Mouse (Mus musculus) cerebral cortex, adult 2 months (tissue): Measurements from ENCODE around the gene Tollip.

ENCODE experiments used
- WGBS: fragments of 180-500 bp; shearing (Covaris S2); methylation state at CpG from one replicate; pipeline ENCODE4 v1.1.7; 2018; 5-methylcytosine and 5-hydroxymethylcytosine counted together

Gene Tollip

GRCm38 (mm10) chr7:141918407-141918806 is at the start of gene Tollip:
Gene Tollip, minus strand, starts transcription at chr7:141918507.
- 92% methylated on average over 2 of the region's 2 CpGs for WGBS

GRCm38 (mm10) chr7:141966281-141966680 is 48.0 kb upstream of the Tollip start:
- 82% methylated on average over 2 of the region's 2 CpGs for WGBS

- WGBS: 56% methylated on average over 3 of the region's 3 CpGs
These were observed 44.2 kb upstream of the Tollip start for GRCm38 (mm10) chr7:141962521-141962920.

GRCm38 (mm10) chr7:141961491-141961890 is 43.2 kb upstream of the Tollip start:
- 38% methylated on average over 3 of the region's 3 CpGs for WGBS

GRCm38 (mm10) chr7:141960926-141961325 is 42.6 kb upstream of the Tollip start:
- 58% methylated on average over 2 of the region's 2 CpGs for WGBS

- WGBS: 90% methylated on average over 1 of the region's 1 CpGs
These were observed 40.8 kb upstream of the Tollip start for GRCm38 (mm10) chr7:141959133-141959532.

- 83% methylated on average over 2 of the region's 2 CpGs for WGBS
These were observed 39.9 kb upstream of the Tollip start for GRCm38 (mm10) chr7:141958211-141958610.

GRCm38 (mm10) chr7:141957524-141958051 is 39.3 kb upstream of the Tollip start:
- 45% methylated on average over 4 of the region's 4 CpGs for WGBS

GRCm38 (mm10) chr7:141956174-141956566 is 37.9 kb upstream of the Tollip start:
- 31% methylated on average over 8 of the region's 8 CpGs for WGBS

GRCm38 (mm10) chr7:141955565-141956173 is 37.4 kb upstream of the Tollip start:
- 32% methylated on average over 5 of the region's 5 CpGs for WGBS

- WGBS: 42% methylated on average over 6 of the region's 6 CpGs
These were observed 35.3 kb upstream of the Tollip start for GRCm38 (mm10) chr7:141953616-141954015.

GRCm38 (mm10) chr7:141952920-141953319 is 34.6 kb upstream of the Tollip start:
- 30% methylated on average over 4 of the region's 4 CpGs for WGBS

GRCm38 (mm10) chr7:141951821-141952220 is 33.5 kb upstream of the Tollip start:
- WGBS: 78% methylated on average over 4 of the region's 4 CpGs

GRCm38 (mm10) chr7:141950104-141951013 is 32.1 kb upstream of the Tollip start:
- WGBS: 1% methylated on average over 78 of the region's 84 CpGs

GRCm38 (mm10) chr7:141949799-141950103 is 31.4 kb upstream of the Tollip start:
- WGBS: 1% methylated on average over 54 of the region's 54 CpGs

- WGBS: 2% methylated on average over 55 of the region's 55 CpGs
These were observed 30.8 kb upstream of the Tollip start, which contains the start of gene Brsk2 for GRCm38 (mm10) chr7:141948906-141949798. Gene Brsk2, plus strand, starts transcription at chr7:141949751.

GRCm38 (mm10) chr7:141948045-141948444 is 29.7 kb upstream of the Tollip start:
- WGBS: 85% methylated on average over 1 of the region's 1 CpGs

GRCm38 (mm10) chr7:141945927-141946326 is 27.6 kb upstream of the Tollip start:
- 11% methylated on average over 7 of the region's 7 CpGs for WGBS

GRCm38 (mm10) chr7:141943444-141943843 is 25.1 kb upstream of the Tollip start:
- 55% methylated on average over 5 of the region's 5 CpGs for WGBS

- 96% methylated on average over 6 of the region's 6 CpGs for WGBS
These were observed 16.6 kb upstream of the Tollip start for GRCm38 (mm10) chr7:141934951-141935350.

GRCm38 (mm10) chr7:141934128-141934898 is 16.0 kb upstream of the Tollip start:
- WGBS: 69% methylated on average over 7 of the region's 7 CpGs
